1 mouse cellular context compared by ENCODE assay signal in genomic region chr11:76873865-76874264, GRCm38 (mm10).
TF ChIP-seq lines count a peak whose summit lies in the region.

No protein-coding gene starts in this region.

TF ChIP-seq in CH12.LX, 34 proteins besides CTCF, POLR2A, EP300 and RAD21 (continued from another document):
- no peak for TF ChIP-seq SIN3A (IDR thresholded peaks at IDR 0.05; ENCODE audit: low read length)
- TF ChIP-seq RCOR1 (conservative IDR thresholded peaks at IDR 0.05; ENCODE audit: low read depth, low read length) = peak; percentile 84
- TF ChIP-seq ELF1 (IDR thresholded peaks at IDR 0.05; ENCODE audit: low read depth, low read length) = no peak
- TF ChIP-seq JUND (conservative IDR thresholded peaks at IDR 0.05; ENCODE audit: low read depth, low read length) = peak; percentile 95
- TF ChIP-seq SMC3 (IDR thresholded peaks at IDR 0.05; ENCODE audit: low read depth, low read length) = no peak
- TF ChIP-seq CHD2 (IDR thresholded peaks at IDR 0.05; ENCODE audit: low read length) = 0 out of 2 replicates have a peak, but pooled peaks have one; percentile 28
- TF ChIP-seq ETS1 (conservative IDR thresholded peaks at IDR 0.05; ENCODE audit: low read depth, low read length) = peak; percentile 90
- no peak for TF ChIP-seq UBTF (IDR thresholded peaks at IDR 0.05; ENCODE audit: low read depth, low read length)
- no peak for TF ChIP-seq MYC (IDR thresholded peaks at IDR 0.05; ENCODE audit: low read depth, low read length)
- no peak for TF ChIP-seq NRF1 (IDR thresholded peaks at IDR 0.05; ENCODE audit: low read depth, low read length)
- TF ChIP-seq TCF12 (IDR thresholded peaks at IDR 0.05; ENCODE audit: low read depth, low read length) = peak; percentile 43; the same call in 1 of the 2 replicates
- TF ChIP-seq CHD1 (IDR thresholded peaks at IDR 0.05; ENCODE audit: low read depth, low read length) = no peak
- TF ChIP-seq IRF4 (IDR thresholded peaks at IDR 0.05; ENCODE audit: low read depth, low read length) = peak; percentile 98
- TF ChIP-seq USF2 (conservative IDR thresholded peaks at IDR 0.05; ENCODE audit: low read depth, low read length) = no peak
- TF ChIP-seq KAT2A (IDR thresholded peaks at IDR 0.05; ENCODE audit: insufficient replicate concordance, low read length) = no peak
- no peak; the same call in 1 of the 2 replicates for TF ChIP-seq HCFC1 (IDR thresholded peaks at IDR 0.05; ENCODE audit: low read depth, low read length)
- no peak for TF ChIP-seq E2F4 (IDR thresholded peaks at IDR 0.05; ENCODE audit: insufficient replicate concordance, low read depth, low read length)
- TF ChIP-seq PAX5 (IDR thresholded peaks at IDR 0.05; ENCODE audit: low read length) = no peak
- peak; percentile 79 for TF ChIP-seq MAFK (IDR thresholded peaks at IDR 0.05; ENCODE audit: insufficient replicate concordance, low read length)
- no peak for TF ChIP-seq ZMIZ1 (IDR thresholded peaks at IDR 0.05; ENCODE audit: low read depth, low read length)
